Mouse (Mus musculus) heart, postnatal 36 days (tissue): Measurements from ENCODE around the gene Gdpd5. TPM values are rescaled to one million over a fixed set of nuclear protein-coding genes. Genes with fewer than 3 reads are reported as not detected.

ENCODE experiments used
- DNase-seq, 2 experiments: peaks; one replicate each; pipeline ENCODE4 v3.0.0; 2021 to 2022
- intact Hi-C: fragments of 180-260 bp; cut with DNase I; formaldehyde crosslinking; loops from one replicate; pipeline ENCODE4 v1.15.1; 2025
- total RNA-seq, 2 experiments: library from RNA; stranded (reverse); gene quantifications; 2 replicates each; pipeline ENCODE4 v1.2.3; 2021

The Gdpd5 gene
- total RNA-seq, 2 experiments from 2014 or later: 22.6 to 23.2 TPM

GRCm38 (mm10) chr7:99432863-99433262 is 51.6 kb downstream of the Gdpd5 start:
- DNase-seq: no peak
- intact Hi-C loops: no loop called here

GRCm38 (mm10) chr7:99434672-99435250 is 53.5 kb downstream of the Gdpd5 start:
- no peak for DNase-seq
- intact Hi-C loops: no loop called here

GRCm38 (mm10) chr7:99436530-99436929 is 55.3 kb downstream of the Gdpd5 start:
- no peak for DNase-seq
- intact Hi-C loops: no loop called here

GRCm38 (mm10) chr7:99438881-99439280 is 57.7 kb downstream of the Gdpd5 start:
- DNase-seq: no peak
- intact Hi-C loops: no loop called here

GRCm38 (mm10) chr7:99441534-99442072 is 60.4 kb downstream of the Gdpd5 start:
- peak; percentile 55 to 73 for DNase-seq
- intact Hi-C loops: no loop called here

GRCm38 (mm10) chr7:99443164-99443563 is 62.0 kb downstream of the Gdpd5 start:
- intact Hi-C loops: no loop called here
- no peak for DNase-seq

GRCm38 (mm10) chr7:99444012-99444411 is 62.8 kb downstream of the Gdpd5 start:
- DNase-seq: no peak
- intact Hi-C loops: no loop called here

GRCm38 (mm10) chr7:99445833-99446232 is 64.6 kb downstream of the Gdpd5 start:
- intact Hi-C loops: no loop called here
- DNase-seq: no peak

- DNase-seq: no peak
- intact Hi-C loops: no loop called here
Measured at GRCm38 (mm10) chr7:99447323-99447722, 66.1 kb downstream of the Gdpd5 start.

- no peak for DNase-seq
- intact Hi-C loops: no loop called here
Measured at GRCm38 (mm10) chr7:99448619-99449018, 67.4 kb downstream of the Gdpd5 start.

- no peak for DNase-seq
- intact Hi-C loops: no loop called here
Measured at GRCm38 (mm10) chr7:99449063-99449462, 67.8 kb downstream of the Gdpd5 start.

GRCm38 (mm10) chr7:99449751-99450150 is 68.5 kb downstream of the Gdpd5 start:
- intact Hi-C loops: loop anchor here (1.0 to 5.0 kb wide), 3 partner anchors 74 to 202 kb away; no protein-coding TSS in a partner anchor

GRCm38 (mm10) chr7:99450703-99451102 is 69.5 kb downstream of the Gdpd5 start:
- intact Hi-C loops: loop anchor here (1.0 to 5.0 kb wide), 3 partner anchors 75 to 203 kb away; no protein-coding TSS in a partner anchor
- DNase-seq: peak; percentile 67 to 77

More at GRCm38 (mm10) chr7:99449751-99450150, 68.5 kb downstream of the Gdpd5 start:
- DNase-seq: no peak

GRCm38 (mm10) chr7:99452859-99453258 is 71.6 kb downstream of the Gdpd5 start:
- intact Hi-C loops: loop anchor here (5.0 kb wide), 1 partner anchor 206 kb away; no protein-coding TSS in a partner anchor
- no peak for DNase-seq

GRCm38 (mm10) chr7:99454044-99454443 is 72.8 kb downstream of the Gdpd5 start:
- intact Hi-C loops: loop anchor here (5.0 kb wide), 1 partner anchor 207 kb away; no protein-coding TSS in a partner anchor

GRCm38 (mm10) chr7:99458849-99459248 is 77.6 kb downstream of the Gdpd5 start:
- DNase-seq: no peak
- intact Hi-C loops: no loop called here

More at GRCm38 (mm10) chr7:99454044-99454443, 72.8 kb downstream of the Gdpd5 start:
- no peak for DNase-seq

- DNase-seq: no peak
- intact Hi-C loops: no loop called here
Measured at GRCm38 (mm10) chr7:99459888-99460652, 78.9 kb downstream of the Gdpd5 start.

- no peak for DNase-seq
- intact Hi-C loops: no loop called here
Measured at GRCm38 (mm10) chr7:99463120-99463519, 81.9 kb downstream of the Gdpd5 start.

GRCm38 (mm10) chr7:99465811-99466210 is 84.6 kb downstream of the Gdpd5 start, which contains the start of gene Klhl35:
Klhl35 (plus strand) TSS chr7:99466004.
- intact Hi-C loops: no loop called here
- DNase-seq: no peak

GRCm38 (mm10) chr7:99467916-99468282 is 86.7 kb downstream of the Gdpd5 start:
- DNase-seq: peak; percentile 30 to 33
- intact Hi-C loops: no loop called here
